Mouse (Mus musculus) ES-E14 (cell line): ENCODE measurements at regions not wholly inside any gene's neighbourhood (a gene's known extent, or its start where the extent isn't known, plus 50 kb on each side); places are given as distances from the start of the nearest gene placed in this dataset.

Experiments used
- DNase-seq: peaks from one replicate; pipeline ENCODE4 v3.0.0-alpha.2; 2013; ENCODE audit warnings: low read depth, low spot score
- H3K27ac ChIP-seq: 2 replicates; pipeline ENCODE4 v1.5.1; 2012; ENCODE audit warnings: low read depth, mild to moderate bottlenecking, low read length, moderate library complexity, mixed read lengths; ENCODE audit not compliant: poor library complexity, insufficient read depth, severe bottlenecking
- H3K36me3 ChIP-seq: 2 replicates; pipeline ENCODE4 v1.6.1; 2012; ENCODE audit warnings: mild to moderate bottlenecking, low read length, moderate library complexity, mixed read lengths; ENCODE audit not compliant: control insufficient read depth, poor library complexity, insufficient read depth, severe bottlenecking
- H3K4me1 ChIP-seq, 2 experiments: fragments of 150-350 bp in 1 of 2; sonication (generic) in 1 of 2; 2 replicates each; pipeline ENCODE4 v1.6.1; 2012; ENCODE audit warnings: low read length in 2 of 2, mild to moderate bottlenecking in 1 of 2, mixed read lengths in 1 of 2; ENCODE audit not compliant: control insufficient read depth in 2 of 2, insufficient read depth in 2 of 2, poor library complexity in 1 of 2
- H3K4me3 ChIP-seq, 2 experiments: fragments of 150-350 bp in 1 of 2; sonication (generic) in 1 of 2; 2 replicates each; pipeline ENCODE4 v1.5.1; 2012; ENCODE audit warnings: low read length in 2 of 2, low read depth in 1 of 2, mild to moderate bottlenecking in 1 of 2, mixed read lengths in 1 of 2; ENCODE audit not compliant: insufficient read depth in 1 of 2, poor library complexity in 1 of 2, severe bottlenecking in 1 of 2
- H3K9ac ChIP-seq: 2 replicates; pipeline ENCODE4 v1.6.1; 2012; ENCODE audit warnings: low read depth, mild to moderate bottlenecking, low read length, mixed read lengths; ENCODE audit not compliant: poor library complexity, insufficient read depth, severe bottlenecking
- H3K9me3 ChIP-seq: fragments of 150-350 bp; sonication (generic); 2 replicates; pipeline ENCODE4 v1.6.1; 2012; ENCODE audit warnings: low read depth, mild to moderate bottlenecking, low read length; ENCODE audit not compliant: control insufficient read depth, insufficient read depth
- CHD2 ChIP-seq: IDR thresholded peaks from 2 replicates; pipeline ENCODE4 v1.6.1; 2014; ENCODE audit warnings: mild to moderate bottlenecking, low read depth, low read length, inconsistent platforms
- HCFC1 ChIP-seq: IDR thresholded peaks from 2 replicates; pipeline ENCODE4 v1.6.1; 2012; ENCODE audit warnings: low read length, inconsistent platforms, borderline replicate concordance; ENCODE audit not compliant: insufficient read depth
- MAFK ChIP-seq: IDR thresholded peaks from 2 replicates; pipeline ENCODE4 v1.6.1; 2014; ENCODE audit warnings: mild to moderate bottlenecking, low read depth, low read length, inconsistent platforms; ENCODE audit not compliant: insufficient read depth
- ZC3H11A ChIP-seq: IDR thresholded peaks from 2 replicates; pipeline ENCODE4 v1.6.1; 2012; ENCODE audit warnings: low read depth, mild to moderate bottlenecking, inconsistent platforms, low read length, borderline replicate concordance
- ZNF384 ChIP-seq: IDR thresholded peaks from 2 replicates; pipeline ENCODE4 v1.6.1; 2012; ENCODE audit warnings: low read depth, low read length, inconsistent platforms
- in situ Hi-C, 2 experiments: fragments of 600-800 bp; cut with MboI; formaldehyde crosslinking; loops; one replicate each; pipeline ENCODE4 v1.15.1; 2025; ENCODE audit warnings: low sequenced_read_pairs in 2 of 2, inconsistent platforms in 1 of 2; ENCODE audit not compliant: unreplicated experiment in 2 of 2

GRCm38 (mm10) chrX:11776236-11776899 is 383.8 kb downstream of the Bcor start:
- no peaks in the 10 kb centered on the region for H3K4me1 ChIP-seq
- H3K27ac ChIP-seq: no peak overlapping the region
- no peaks in the 10 kb centered on the region for H3K9me3 ChIP-seq
- no peak overlapping the region for H3K4me3 ChIP-seq
- TF ChIP-seq MAFK (no peak), ZNF384 (no peak), ZC3H11A (no peak), CHD2 (no peak), HCFC1 (no peak)
- no peaks in the 10 kb centered on the region for H3K36me3 ChIP-seq
- no peak for DNase-seq
- in situ Hi-C loops: no loop called here
- H3K9ac ChIP-seq: no peak overlapping the region

- Histone ChIP-seq H3K4me1 (peaks cover 0 to 3% of the 10 kb centered on the region in 2 experiments; a peak in 1 of 4 replicates), H3K9ac (no peak overlapping the region), H3K27ac (no peak overlapping the region), H3K4me3 (no peak overlapping the region), H3K36me3 (no peaks in the 10 kb centered on the region), H3K9me3 (no peaks in the 10 kb centered on the region)
- in situ Hi-C loops: no loop called here
- TF ChIP-seq ZNF384 (no peak), HCFC1 (no peak), ZC3H11A (no peak), CHD2 (no peak), MAFK (no peak)
- no peak for DNase-seq
Measured at GRCm38 (mm10) chrX:11795010-11795409, 365.1 kb downstream of the Bcor start.

DNA sequence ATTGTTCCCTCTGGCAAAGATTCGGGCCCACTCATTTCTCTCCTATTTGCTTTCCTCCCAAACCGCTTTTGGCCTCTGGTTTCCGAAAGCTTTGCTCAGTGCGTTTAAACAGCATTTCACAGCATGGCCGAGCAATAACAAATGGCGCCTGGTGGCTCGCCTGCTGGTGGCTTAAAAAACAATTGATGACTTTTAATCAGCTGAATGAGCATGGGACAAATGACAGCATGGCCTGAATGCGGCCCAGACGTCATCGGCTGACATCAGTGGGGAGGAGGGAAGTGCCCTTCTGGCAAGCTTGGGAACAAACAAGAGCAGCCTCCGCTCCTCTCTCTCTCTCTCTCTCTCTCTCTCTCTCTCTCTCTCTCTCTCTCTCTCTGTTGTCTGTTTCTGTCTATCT is 362.3 kb downstream of the Bcor start:
- Histone ChIP-seq H3K27ac (no peak overlapping the region), H3K4me3 (no peak overlapping the region), H3K36me3 (no peaks in the 10 kb centered on the region), H3K4me1 (peaks cover 0 to 3% of the 10 kb centered on the region in 2 experiments; a peak in 1 of 4 replicates), H3K9ac (no peak overlapping the region), H3K9me3 (no peaks in the 10 kb centered on the region)
- in situ Hi-C loops: no loop called here
- TF ChIP-seq HCFC1: no peak
- TF ChIP-seq CHD2: no peak
- TF ChIP-seq MAFK: no peak
- TF ChIP-seq ZC3H11A: no peak
- TF ChIP-seq ZNF384: no peak
- no peak for DNase-seq

DNA sequence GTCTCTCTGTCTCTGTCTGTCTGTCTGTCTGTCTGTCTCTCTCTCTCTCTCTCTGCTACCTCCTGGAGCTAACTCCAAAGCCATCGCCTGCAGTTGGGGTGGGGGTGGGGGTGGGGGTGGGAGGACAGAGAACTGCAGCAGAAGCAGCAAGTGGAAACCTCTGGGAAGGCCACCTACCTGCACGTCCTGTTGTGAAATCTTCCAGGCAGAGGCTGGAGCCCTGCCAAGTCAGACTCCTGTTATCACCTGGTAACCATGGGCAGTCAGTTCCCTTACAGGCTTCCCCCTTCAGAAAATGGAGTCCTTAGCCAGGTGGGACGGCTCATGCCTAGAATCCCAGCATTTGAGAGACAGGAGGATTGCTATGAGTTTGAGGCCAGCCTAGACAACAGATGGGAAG is 361.8 kb downstream of the Bcor start:
- in situ Hi-C loops: no loop called here
- Histone ChIP-seq H3K9ac (no peak overlapping the region), H3K9me3 (no peaks in the 10 kb centered on the region), H3K27ac (no peak overlapping the region), H3K36me3 (no peaks in the 10 kb centered on the region), H3K4me1 (peaks cover 0 to 3% of the 10 kb centered on the region in 2 experiments; a peak in 1 of 4 replicates), H3K4me3 (no peak overlapping the region)
- no peak for DNase-seq
- no peak for TF ChIP-seq HCFC1
- no peak for TF ChIP-seq CHD2
- no peak for TF ChIP-seq ZC3H11A
- no peak for TF ChIP-seq MAFK
- no peak for TF ChIP-seq ZNF384

DNA sequence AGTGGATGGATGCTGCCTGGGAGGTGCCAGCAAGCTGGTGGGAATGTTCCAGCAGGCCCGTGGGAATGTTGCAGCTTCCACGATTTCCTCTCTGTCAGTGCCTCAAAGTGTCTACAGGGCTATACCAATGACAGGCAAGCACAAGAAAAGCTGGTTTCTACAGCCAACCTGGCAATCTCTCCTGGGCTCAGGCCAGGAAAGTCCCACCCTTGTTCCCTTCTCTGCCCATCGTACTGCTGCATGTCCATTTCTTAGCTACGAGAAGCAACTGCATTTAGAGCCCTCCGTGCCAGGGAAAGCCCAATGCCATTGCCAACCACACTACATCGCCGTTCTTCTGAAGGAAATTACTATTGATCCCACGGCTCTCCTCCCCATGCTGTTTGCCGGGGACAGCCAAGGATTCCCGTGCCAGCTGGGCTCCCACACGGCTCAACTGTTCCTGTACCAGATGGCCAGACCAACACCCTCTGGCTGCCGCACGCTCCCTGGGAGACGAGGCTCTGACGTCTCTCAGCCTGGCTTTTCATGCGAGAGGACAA is 359.7 kb downstream of the Bcor start:
- DNase-seq: no peak
- Histone ChIP-seq H3K4me3 (no peak overlapping the region), H3K36me3 (no peaks in the 10 kb centered on the region), H3K27ac (no peak overlapping the region), H3K4me1 (peaks cover 0 to 7% of the 10 kb centered on the region in 2 experiments; a peak in 1 of 4 replicates), H3K9ac (no peak overlapping the region), H3K9me3 (no peaks in the 10 kb centered on the region)
- in situ Hi-C loops: no loop called here
- TF ChIP-seq MAFK (no peak), CHD2 (no peak)
